Mouse (Mus musculus): ENCODE data around the gene Rptn. TPM values are rescaled to one million over a fixed set of nuclear protein-coding genes. Genes with fewer than 3 reads are reported as not detected.

Gene Rptn
- total RNA-seq, 2 experiments from 2014 or later, result not detected

Small RNAs within 50 kb of the gene (microRNA-seq; reads per million reads assigned to microRNA genes)
- 0 reads per million in 2 experiments for gene Gm22752
- gene Gm44353, result 0 reads per million in 2 experiments

Other genes with a start within 250 kb of the Rptn start
- gene Crnn, start 248.9 kb upstream of the Rptn start, total RNA-seq (2021), result not detected
- gene Flg2, start 196.4 kb upstream of the Rptn start, total RNA-seq (2021), result not detected
- gene Flg, start 120.2 kb upstream of the Rptn start, total RNA-seq (2021), result not detected
- gene Hrnr, start 74.0 kb upstream of the Rptn start, total RNA-seq (2021), result not detected
- gene Tchh, start 48.6 kb downstream of the Rptn start, total RNA-seq (2021), result under 1 TPM; 0.25 to 0.35 TPM
- not detected for gene Tchhl1, start 75.1 kb downstream of the Rptn start, total RNA-seq (2021)
- gene S100a11, start 126.8 kb downstream of the Rptn start, total RNA-seq (2021), result 100 to 1,000 TPM; 149 to 190 TPM
- 100 to 1,000 TPM; 131 to 166 TPM for gene S100a10, start 161.4 kb downstream of the Rptn start, total RNA-seq (2021)

Measured in gastrocnemius, postnatal 10 days (tissue).